Mouse (Mus musculus) mouse trophoblast stem cell (cell line): Measurements from ENCODE around the gene Cavin4.

ENCODE experiments used
- in situ Hi-C, 2 experiments: fragments of 300-500 bp; cut with MseI, MboI; formaldehyde crosslinking; loops; 2 replicates in 1 of 2; 3 replicates in 1 of 2; pipeline ENCODE4 v1.15.1; 2025

Gene Cavin4

GRCm38 (mm10) chr4:48663271-48663670 lies at the start of gene Cavin4:
Gene Cavin4 (plus strand): TSS chr4:48663514.
- in situ Hi-C loops: no loop called here

GRCm38 (mm10) chr4:48615483-48615882 lies 47.8 kb upstream of the Cavin4 start:
- in situ Hi-C loops: no loop called here

GRCm38 (mm10) chr4:48617201-48617600 lies 46.1 kb upstream of the Cavin4 start:
- in situ Hi-C loops: no loop called here

- in situ Hi-C loops: no loop called here
Observed at GRCm38 (mm10) chr4:48620121-48620520, 43.2 kb upstream of the Cavin4 start.

GRCm38 (mm10) chr4:48622246-48622645 lies 41.1 kb upstream of the Cavin4 start:
- in situ Hi-C loops: no loop called here

- in situ Hi-C loops: no loop called here
Observed at GRCm38 (mm10) chr4:48622946-48623345, 40.4 kb upstream of the Cavin4 start.

- in situ Hi-C loops: no loop called here
Observed at GRCm38 (mm10) chr4:48624961-48625360, 38.4 kb upstream of the Cavin4 start.

GRCm38 (mm10) chr4:48625836-48626235 lies 37.5 kb upstream of the Cavin4 start:
- in situ Hi-C loops: no loop called here

- in situ Hi-C loops: no loop called here
Observed at GRCm38 (mm10) chr4:48629445-48629844, 33.9 kb upstream of the Cavin4 start.

GRCm38 (mm10) chr4:48633529-48633928 lies 29.8 kb upstream of the Cavin4 start:
- in situ Hi-C loops: no loop called here

- in situ Hi-C loops: no loop called here
Observed at GRCm38 (mm10) chr4:48634058-48634457, 29.3 kb upstream of the Cavin4 start.

GRCm38 (mm10) chr4:48636831-48637230 lies 26.5 kb upstream of the Cavin4 start:
- in situ Hi-C loops: no loop called here

GRCm38 (mm10) chr4:48638132-48638531 lies 25.2 kb upstream of the Cavin4 start:
- in situ Hi-C loops: no loop called here

- in situ Hi-C loops: no loop called here
Observed at GRCm38 (mm10) chr4:48639503-48639902, 23.8 kb upstream of the Cavin4 start.

GRCm38 (mm10) chr4:48643801-48644200 lies 19.5 kb upstream of the Cavin4 start:
- in situ Hi-C loops: no loop called here

GRCm38 (mm10) chr4:48646143-48646542 lies 17.2 kb upstream of the Cavin4 start:
- in situ Hi-C loops: no loop called here

GRCm38 (mm10) chr4:48650617-48651360 lies 12.5 kb upstream of the Cavin4 start:
- in situ Hi-C loops: no loop called here

- in situ Hi-C loops: no loop called here
Observed at GRCm38 (mm10) chr4:48654118-48654517, 9.2 kb upstream of the Cavin4 start.

GRCm38 (mm10) chr4:48656530-48656929 lies 6.8 kb upstream of the Cavin4 start:
- in situ Hi-C loops: no loop called here

GRCm38 (mm10) chr4:48660144-48660543 lies 3.2 kb upstream of the Cavin4 start:
- in situ Hi-C loops: no loop called here

- in situ Hi-C loops: no loop called here
Observed at GRCm38 (mm10) chr4:48660619-48661575, 2.4 kb upstream of the Cavin4 start.

- in situ Hi-C loops: no loop called here
Observed at GRCm38 (mm10) chr4:48664021-48664420, 707 bp downstream of the Cavin4 start.

- in situ Hi-C loops: no loop called here
Observed at GRCm38 (mm10) chr4:48667279-48667678, 4.0 kb downstream of the Cavin4 start.
